Mouse (Mus musculus) fat pad, adult 2 months (tissue): ENCODE data around the gene Gpcpd1.
A peak's percentile ranks its signal among the peaks of the same experiment; 100 is the strongest.
"Not testable (repeated sequence)": the region's sequence is repeated elsewhere in the genome, so short reads cannot be mapped to it uniquely, and the experiment has no call there.

ENCODE experiments used
- DNase-seq: peaks from one replicate; pipeline ENCODE4 v3.0.0-alpha.2; 2011; ENCODE audit warnings: low read depth, low spot score; ENCODE audit errors: extremely low read depth

Gpcpd1 gene

DNA sequence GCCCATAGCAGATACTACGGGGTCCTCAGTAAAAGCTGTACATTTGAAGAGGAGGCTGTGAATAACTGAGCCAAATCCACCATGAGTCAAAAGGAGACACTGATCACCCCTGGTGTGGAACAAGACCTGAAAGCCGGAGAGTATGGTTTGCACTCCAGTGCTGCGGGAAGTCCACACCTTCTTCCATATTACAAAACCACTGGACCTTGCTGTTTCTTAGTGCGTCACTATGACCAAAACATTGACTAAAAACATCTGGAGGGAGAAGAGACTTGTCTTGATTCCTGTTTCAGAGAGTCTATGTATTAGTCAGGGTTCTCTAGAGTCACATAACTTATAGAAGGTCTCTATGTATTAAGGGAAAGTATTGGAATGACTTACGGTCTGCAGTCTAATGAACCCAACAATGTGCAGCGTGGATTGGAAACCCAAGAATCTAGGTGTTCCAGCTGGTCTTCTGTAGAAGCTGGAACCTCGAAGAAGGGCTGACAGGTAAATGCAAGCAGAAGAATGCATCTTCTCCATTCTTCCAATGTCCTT, at the start of gene Gpcpd1:
Gene Gpcpd1, minus strand, starts transcription at position 490 of the 540 bp plus-strand sequence.
- no peak for DNase-seq

DNA sequence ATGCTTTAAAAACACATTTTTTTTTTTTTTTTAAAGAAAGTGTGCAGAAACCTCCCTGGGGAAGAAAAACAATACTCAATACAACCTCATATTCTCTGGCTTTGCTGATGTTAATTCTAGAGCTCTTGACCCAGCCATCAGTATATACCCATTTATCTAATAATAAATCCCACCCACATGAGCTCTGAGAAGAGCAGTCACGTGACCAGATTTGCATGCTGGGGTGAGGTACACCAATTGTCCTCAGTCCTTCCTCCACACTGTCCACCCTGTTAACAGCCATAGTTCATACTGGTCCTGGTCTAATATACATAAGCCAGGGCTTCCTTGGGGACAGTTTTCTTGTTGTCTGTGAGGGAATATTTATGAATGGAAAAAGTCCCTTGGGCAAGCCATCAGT, 49.0 kb upstream of the Gpcpd1 start:
- no peak for DNase-seq

DNA sequence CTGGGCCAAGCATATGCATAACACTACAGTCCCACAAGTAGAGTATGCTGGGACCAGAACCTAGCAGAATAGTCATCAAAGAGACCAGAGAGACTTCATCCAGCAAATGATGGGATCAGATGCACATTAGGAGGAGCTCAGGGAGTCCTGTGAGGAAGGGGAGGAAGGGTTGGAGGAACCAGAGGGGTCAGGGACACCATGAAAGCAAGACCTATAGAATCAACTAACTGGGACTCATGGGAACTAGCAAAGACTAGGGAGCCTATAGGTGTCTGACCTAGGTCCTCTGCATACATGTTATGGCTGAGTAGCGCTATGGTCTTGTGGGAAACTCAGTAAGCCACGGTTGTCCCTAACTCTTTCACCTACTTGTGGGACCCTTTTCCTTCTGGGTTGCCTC, 41.1 kb upstream of the Gpcpd1 start:
- DNase-seq: no peak

GRCm38 (mm10) chr2:132623092-132623491, 35.6 kb upstream of the Gpcpd1 start:
- DNase-seq: no peak

- DNase-seq: no peak
Observed at GRCm38 (mm10) chr2:132617693-132618092, 30.2 kb upstream of the Gpcpd1 start.

DNA sequence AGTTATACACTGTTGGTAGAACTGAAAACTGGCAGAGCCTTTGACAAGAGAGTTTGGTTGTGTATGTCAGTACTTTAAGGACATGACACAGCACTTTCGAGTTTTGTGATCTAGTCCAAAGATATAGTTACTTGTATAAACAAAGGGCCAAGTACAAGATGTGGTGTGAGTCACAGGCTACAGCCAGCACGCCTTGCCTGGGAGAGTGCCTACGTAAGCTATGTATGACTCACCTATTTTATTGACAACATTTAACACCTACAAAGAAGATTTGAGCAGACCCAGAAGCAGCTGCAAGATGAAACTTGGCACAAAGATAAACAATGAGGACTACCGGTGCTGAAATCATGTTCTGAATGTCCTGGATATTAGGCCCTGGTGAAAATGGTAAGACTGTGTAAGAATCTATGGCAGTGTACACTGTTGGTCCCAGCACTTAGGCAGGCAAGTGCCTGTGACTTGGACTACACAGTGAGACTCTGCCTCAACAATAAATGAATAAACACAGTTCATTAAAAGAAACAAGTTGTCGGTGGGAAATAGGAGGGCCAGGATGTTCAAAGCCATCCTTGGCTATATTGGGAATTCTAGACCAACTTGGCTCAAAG, 26.2 kb upstream of the Gpcpd1 start:
- DNase-seq: peak; percentile 83

DNA sequence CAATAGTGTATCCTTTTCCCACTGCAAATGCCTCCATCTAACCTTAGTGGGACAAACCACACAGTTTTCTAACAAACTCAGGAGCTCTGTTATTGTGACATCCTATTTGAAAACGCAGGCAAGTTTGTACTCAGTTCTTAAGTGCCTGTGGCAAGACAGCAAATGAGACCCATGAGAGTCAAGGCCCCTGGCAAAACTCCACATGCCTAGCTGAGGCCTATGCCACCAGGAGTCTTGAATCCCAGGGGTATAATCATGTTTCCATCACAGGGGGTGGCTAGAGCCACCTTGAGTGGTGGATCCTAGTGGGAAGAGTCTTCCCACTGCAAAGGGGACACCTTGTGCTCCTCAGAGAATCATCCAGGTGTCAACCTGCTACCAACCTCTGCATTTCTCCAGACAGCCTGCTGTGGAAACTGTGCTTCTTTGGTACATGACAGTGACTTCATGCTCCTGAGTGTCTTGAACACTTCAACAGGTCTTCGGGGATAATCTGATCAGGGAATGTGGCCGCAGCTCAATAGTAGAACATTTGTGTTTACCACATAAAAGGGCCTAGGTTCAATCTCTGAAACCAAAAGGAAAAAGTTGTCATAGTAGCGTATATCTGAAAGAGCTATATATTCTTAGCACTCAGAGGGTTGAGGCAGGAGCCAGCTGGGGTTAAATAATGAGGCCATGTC, 24.2 kb upstream of the Gpcpd1 start:
- no peak for DNase-seq

DNA sequence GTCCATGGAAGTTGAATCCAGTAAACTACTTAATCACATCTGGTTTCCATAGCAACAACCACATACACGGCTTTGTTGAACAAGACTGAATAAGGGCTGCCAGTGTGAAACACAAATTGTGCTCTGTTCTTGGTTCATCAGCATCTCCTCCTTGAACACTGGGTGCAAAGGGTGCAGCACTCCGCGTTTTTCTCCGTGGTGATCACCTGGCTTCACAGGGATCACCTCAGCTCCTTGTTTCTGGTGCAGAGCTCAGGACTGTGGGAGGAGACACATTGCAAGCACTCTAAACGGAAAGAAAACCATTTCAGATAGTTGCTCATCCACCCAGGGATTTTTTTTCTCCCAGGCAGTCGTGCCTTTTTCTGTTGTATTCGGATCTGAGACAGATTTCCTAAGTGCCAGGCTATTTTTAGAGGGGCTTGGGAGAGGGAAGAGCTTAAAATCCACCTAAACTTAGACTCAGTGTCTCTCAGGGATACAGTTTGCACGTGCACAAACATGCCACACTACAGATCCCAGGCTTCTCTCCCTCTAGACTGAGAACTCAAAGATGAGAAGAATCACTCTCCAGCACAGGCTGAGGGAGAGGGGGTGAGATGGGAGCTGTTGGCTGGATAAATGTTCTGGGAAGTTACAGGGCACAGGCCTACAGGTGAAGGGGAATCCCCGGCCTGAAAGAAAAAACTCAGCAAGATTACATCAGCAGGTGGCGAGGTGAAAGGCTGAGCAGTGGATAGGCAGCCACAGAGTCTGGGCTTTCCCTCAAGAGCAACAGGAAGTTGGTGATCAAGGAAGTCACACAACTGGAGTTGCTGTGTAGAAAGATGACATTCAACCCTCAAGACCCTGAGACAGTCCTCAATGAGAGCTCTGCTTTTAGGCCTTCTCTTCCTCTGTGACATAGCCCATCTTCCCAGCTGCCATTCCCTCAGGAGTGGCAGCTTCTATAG, 19.9 kb upstream of the Gpcpd1 start:
- DNase-seq: no peak

DNA sequence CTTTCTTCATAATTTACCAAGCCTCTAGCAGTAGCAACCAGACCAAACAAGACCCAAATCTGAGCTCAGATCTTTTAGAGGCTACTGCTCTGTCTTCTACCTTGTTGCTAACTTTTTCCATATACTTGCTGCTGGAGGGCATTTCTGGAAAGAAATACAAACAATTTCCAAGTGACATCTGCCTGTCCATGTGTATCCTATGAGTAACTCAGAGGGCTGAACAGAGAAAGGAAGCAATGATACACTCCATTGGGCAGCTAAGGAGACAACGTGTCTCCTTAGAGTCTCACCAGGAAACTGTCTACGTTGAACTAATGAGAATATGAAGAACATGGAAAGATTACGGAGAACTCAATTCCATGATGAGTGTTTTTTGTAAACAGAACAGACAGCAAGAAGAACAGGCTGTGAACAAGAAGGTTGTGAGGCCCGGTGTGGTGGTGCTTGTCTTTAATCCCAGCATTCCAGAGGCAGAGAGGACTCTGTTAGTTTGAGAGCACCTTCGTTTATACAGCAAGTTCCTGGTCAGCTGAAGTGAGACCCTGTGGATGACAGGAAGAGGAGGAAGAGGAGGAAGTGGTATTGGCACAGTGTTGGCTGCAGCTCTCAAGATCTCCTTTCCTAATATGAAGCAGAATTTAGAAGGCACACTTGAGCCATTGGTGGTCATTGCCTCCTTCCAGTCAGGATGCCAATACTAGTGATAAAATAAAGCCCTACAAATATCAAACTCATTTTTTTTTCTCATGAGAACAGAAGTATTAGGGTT, 18.4 kb upstream of the Gpcpd1 start:
- no peak for DNase-seq

GRCm38 (mm10) chr2:132604922-132605321, 17.4 kb upstream of the Gpcpd1 start:
- no peak for DNase-seq

DNA sequence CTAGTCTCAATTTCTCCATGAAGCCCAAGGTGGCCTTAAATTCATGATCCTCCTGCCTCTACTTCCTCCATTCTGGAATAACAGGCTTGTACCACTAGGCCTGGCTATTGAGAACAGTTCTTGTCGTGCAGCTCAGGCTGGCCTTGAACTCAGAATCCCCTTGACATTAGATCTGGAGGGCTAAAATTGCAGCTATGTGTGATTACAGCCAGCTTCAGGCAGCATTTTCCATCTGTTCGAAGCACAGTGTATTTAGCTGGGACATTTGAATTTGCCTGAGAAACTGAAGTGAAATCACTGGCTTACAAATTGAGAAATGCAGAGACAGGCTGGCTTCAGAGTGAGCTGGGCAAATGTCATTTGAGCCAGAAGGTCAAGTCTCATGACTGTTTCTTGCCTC, 16.2 kb upstream of the Gpcpd1 start:
- no peak for DNase-seq

DNA sequence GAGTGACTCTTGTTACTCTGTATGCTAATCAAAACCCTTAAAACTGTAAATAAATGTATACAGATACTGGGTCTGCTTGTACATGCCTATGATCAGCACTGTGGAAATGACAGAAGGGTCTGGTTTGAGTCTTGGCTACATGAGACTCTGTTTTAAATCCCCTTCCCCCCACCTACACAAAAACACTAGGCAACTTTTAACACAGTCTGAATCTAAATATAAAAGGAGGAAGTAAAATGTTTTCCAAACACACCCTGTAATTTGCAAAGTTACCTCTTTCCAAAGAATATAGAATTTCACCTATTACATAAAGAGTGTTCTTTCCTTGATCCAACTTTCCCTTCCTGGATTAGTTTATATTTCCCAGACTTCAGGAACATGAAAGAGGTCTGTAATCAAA, 14.2 kb upstream of the Gpcpd1 start:
- DNase-seq: no peak

DNA sequence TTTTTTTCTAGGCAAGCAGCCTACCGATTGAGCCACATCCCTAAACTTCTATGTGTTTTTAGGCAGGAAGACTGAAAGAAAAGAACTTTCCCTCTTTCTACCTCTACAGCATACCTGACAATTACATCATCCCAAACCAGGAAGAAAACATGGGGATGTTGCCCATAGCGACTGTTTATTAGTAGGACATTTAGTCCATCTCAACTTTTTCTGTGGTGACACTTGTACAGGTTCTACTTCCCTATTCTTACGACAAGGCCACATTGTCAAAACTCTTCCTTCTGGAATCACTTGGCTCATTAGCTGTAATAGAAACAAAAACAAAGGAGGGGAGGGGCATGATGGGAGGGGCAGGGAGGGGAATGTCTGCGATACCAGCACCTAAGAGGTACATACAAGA, 12.6 kb upstream of the Gpcpd1 start:
- no peak for DNase-seq

DNA sequence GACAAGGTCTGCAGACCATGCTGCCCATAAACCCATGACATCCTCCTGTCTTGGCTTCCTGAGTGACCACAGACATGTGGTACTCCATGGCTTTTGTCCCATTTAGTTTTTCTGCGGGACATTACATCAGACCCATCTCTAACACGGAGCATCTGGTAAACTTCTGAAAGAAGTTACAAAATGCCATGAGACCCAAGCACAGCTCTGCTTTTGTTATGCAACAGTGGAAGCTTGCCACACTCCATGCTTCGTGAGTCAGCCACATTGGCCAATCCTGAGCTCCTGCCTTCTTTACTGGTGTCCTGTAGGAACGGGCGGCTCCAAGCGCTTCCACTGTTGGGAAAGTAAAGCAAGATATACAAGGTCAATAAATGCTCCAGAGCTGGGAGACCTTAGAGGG, 11.6 kb upstream of the Gpcpd1 start:
- DNase-seq: peak; percentile 94

GRCm38 (mm10) chr2:132597866-132598480, 10.4 kb upstream of the Gpcpd1 start:
- no peak for DNase-seq

DNA sequence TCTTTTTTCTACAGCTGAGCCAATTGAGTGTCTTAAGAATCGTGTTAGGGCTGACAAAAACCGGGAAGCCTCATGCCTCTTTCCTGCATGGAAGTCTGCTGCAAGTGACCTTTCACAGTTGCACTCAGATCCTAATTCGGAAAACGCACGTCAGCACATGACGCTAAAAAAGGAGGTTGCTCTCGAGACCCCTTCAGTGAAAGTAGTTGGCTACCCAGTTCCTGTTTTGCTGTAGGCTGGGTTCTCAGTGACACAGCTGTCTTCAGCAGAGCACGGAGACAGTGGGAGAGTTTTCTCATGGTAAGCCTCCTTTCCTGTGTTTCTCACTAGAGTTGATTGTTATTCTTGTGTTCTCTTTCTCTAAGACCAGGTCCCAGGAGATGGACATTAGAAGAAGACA, 9.7 kb upstream of the Gpcpd1 start:
- DNase-seq: no peak

GRCm38 (mm10) chr2:132595601-132596235, 8.2 kb upstream of the Gpcpd1 start:
- DNase-seq: no peak

- no peak for DNase-seq
Observed at GRCm38 (mm10) chr2:132592126-132592525, 4.6 kb upstream of the Gpcpd1 start.

- not testable (repeated sequence) for DNase-seq
Observed at GRCm38 (mm10) chr2:132591579-132591978, 4.0 kb upstream of the Gpcpd1 start.
